Mouse (Mus musculus) lung, postnatal 4 days (tissue): ENCODE data around the gene Meioc.
A peak's percentile ranks its signal among the peaks of the same experiment; 100 is the strongest.

Source experiments
- DNase-seq, 2 experiments: peaks; one replicate each; pipeline ENCODE4 v3.0.0; 2021

Gene Meioc

GRCm38 (mm10) chr11:102663416-102663815, at the start of gene Meioc:
Gene Meioc, plus strand, starts transcription at chr11:102663716.
- DNase-seq = no peak

DNA sequence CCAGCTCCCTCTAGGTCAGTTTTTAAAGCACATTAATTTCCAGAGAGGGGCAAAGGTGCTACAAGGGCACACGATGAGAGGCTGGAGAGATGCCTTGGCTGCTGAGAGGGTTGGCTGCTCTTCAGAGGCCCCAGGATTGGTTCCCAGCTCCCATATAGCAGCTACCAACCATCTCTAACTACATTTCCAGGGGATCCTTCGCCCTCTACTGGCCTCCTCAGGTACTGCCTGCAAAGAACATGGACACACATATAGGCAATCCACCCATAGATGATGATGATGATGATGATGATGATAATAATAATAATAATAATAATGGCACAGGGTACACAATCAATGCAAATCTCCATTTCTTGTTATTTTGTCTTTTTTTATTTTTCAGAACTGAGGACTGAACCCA, 44.1 kb upstream of the Meioc start:
- DNase-seq = no peak

- DNase-seq = peak; percentile 68 to 84
Measured at GRCm38 (mm10) chr11:102623876-102624789, 39.4 kb upstream of the Meioc start.

DNA sequence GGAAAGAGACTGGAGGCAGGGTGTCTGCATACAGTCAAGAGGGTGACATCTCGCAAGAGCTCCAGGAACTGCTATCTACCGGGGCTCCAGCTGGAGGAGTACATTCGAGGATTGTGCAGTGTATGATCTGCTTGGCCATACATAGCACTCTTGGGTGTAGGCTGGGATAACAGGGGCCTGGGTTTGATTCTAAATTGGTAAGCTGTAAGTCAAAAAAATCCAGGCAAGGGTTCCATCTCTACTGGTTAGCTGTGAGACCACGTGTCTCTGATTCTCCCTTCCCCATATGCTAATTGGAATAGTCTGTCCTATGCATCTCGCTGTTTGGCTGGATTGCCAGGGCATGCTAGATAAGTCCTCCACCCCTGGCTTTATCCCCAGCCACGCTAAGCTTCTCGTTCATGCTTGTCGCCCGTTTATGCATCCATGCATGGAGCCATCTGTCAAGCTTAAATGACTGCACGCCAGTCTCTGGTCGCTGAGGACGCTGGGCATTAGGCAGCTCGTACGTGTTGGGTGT, 38.6 kb upstream of the Meioc start:
- no peak for DNase-seq

DNA sequence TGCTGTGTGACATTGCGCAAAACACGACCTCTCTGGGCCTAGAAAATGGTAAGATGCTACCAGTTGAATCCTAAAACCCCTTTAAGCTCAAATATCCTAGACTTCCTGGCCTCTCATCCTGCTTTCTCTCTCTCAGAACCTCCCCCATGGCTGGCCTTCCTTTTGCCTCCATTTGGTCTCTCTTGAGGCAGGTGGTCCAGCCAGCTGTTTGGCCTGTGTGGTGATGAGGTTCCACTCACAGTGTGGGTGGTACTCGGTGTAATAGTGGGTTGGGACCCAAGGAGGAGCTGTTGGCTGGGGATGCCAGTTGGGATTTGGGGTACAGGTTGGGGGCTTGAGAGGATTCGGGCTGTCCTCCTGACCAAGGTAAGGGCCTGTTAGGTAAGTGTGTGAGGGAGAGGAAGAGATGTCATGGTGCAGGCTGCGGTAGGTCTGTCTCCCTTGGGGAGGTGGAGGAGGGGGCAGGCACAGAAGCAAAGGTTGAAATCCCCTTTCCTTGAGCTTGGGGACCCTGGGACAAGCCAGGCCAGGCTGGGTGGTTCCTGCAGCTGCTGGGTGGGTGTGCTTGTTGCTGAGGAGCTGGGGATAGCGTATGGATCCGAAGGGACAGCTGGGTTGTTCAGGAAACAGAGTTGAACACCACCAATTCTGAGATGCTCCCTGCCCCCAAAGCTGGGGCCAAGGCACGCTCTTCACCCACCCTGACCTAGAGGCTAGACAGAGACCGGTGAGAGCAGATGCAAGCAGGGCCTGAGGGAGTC, 36.2 kb upstream of the Meioc start:
- no peak for DNase-seq

- DNase-seq = no peak
Measured at GRCm38 (mm10) chr11:102628529-102628928, 35.0 kb upstream of the Meioc start.

DNA sequence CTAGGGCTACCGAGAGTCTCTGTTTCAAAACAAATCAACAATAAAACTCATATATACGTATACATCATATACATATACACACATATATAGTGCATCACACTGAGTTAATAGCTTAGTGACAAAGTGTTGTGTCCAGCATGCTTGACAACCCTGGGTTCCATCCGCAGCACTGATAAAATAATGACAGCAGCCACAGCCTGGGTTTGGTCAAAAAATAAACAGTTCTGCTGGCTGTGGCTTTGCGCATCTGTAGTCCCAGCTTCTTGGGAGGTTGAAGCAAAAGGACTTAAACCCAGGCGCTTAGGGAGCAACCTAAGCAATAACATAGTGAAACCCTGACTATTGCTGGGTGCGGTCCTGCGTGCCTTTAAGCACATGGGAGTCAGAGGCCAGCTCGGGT, 34.1 kb upstream of the Meioc start:
- no peak for DNase-seq

DNA sequence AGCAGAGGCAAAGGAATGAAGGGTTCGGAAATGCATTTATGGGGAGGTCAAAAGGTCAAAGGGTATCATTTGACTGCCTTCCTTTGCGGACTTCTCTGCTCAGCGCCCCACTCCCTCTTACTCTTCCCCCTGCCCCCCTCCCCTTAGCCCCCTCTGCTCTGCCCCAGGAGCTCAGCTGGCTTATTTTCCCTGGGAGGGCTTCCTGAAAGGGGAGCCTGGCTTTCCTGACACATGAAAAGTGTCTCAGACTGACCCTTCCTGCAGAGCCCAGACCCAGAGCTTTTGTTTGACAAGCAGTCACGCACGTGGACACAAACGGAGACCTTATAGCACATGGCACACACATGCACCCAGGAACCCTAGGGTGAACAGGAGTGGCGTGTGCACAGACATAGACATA, 32.8 kb upstream of the Meioc start:
- no peak for DNase-seq

- no peak for DNase-seq
Measured at GRCm38 (mm10) chr11:102631203-102631602, 32.3 kb upstream of the Meioc start.

- no peak for DNase-seq
Measured at GRCm38 (mm10) chr11:102632725-102633124, 30.8 kb upstream of the Meioc start.

DNA sequence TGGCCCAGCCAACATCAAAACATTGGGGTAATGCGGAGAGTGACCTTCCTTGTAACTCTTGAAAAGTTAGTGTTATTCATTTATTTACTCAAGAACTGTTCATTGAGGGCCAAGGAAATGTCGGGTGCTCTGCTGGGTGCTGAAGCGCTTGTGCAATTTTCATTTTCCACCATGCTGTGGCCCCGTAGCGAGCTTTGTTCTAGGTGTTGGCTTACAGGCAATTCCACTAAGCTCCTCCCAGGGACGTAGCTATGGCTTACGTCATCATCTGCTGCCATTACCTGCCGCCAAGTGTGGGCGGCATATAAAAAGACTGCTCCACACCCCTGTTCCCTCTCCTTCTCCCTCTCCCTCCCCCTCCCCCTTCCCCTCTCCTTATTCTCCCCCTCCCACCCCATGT, 30.1 kb upstream of the Meioc start:
- peak in 1 of 2 experiments; percentile 45 for DNase-seq

DNA sequence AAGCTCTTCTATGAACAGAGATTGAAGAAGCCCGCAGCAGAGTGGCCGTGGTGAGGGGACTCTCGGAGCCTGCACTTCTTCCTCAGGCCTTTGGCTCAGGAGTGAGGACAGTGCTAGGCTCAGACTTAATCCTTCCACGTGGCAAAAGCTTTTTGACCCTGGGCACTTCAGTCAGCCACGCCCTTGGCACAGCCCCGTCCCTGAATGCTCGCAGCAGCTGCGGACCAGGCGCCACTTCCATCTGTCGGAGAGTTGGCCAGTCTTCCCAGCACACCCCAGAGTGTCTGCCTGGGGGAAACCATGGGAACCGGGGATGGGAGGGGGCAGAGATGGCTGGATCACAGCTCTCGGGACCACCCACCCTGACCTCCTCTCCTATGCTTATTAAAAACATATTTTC, 26.6 kb upstream of the Meioc start:
- DNase-seq = peak; percentile 34 to 74

DNA sequence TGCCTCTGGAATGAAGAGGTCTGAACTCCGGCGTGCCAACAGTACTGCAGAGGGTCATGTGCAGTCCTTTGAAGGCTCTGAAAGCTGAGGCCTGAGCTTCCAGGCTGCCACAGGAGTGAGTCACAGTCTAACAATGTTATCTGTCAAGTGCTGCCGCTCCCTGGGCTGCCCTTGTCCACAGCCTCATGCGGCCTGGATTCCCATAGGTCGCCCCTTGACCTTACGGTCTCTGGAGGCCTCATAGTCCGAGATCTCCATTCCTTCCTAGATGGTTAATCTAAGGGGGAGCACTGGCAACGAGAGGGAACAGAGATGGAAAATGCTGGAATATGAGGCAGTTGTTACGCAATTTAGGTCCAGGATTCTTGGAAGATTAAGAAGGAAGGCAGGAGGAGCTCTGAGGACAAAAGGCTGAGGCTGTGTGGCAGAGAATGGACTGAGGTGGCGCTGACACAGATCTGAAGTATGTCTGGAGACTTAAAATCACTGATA, 19.6 kb upstream of the Meioc start:
- peak; percentile 67 to 89 for DNase-seq

- DNase-seq = peak; percentile 27 to 62
Measured at GRCm38 (mm10) chr11:102646226-102646625, 17.3 kb upstream of the Meioc start.

GRCm38 (mm10) chr11:102647885-102648284, 15.6 kb upstream of the Meioc start:
- no peak for DNase-seq

GRCm38 (mm10) chr11:102651381-102651780, 12.1 kb upstream of the Meioc start:
- DNase-seq = peak; percentile 66 to 83

GRCm38 (mm10) chr11:102652844-102653243, 10.7 kb upstream of the Meioc start:
- DNase-seq = no peak

GRCm38 (mm10) chr11:102655888-102656287, 7.6 kb upstream of the Meioc start:
- DNase-seq = no peak

DNA sequence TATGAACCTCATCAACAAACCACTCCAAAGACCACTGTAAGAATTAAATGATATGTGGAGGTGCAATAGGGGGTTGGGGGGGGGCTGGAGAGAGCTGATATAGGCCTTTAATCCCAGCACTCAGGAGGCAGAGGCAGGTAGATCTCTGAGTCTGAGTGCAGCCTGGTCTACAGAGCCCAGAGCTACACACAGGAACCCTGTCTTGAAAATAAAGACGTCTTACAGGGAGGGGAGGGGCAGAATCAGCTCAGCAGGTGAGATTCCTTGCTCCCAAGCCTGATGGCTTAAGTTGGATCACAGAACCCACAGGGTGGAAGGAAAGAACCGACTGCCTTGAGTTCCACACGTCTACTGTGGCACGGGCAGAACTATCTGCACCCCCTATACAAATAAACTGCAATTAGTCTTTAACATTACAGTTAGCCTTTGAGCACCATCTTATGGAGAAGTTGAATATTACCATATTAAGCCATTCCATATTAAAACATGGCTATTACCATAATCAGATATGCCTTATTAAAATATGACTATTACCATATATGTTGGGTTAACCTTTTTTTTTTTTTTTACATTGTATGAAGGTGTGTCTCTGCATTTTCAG, 7.1 kb upstream of the Meioc start:
- DNase-seq = no peak

- no peak for DNase-seq
Measured at GRCm38 (mm10) chr11:102656931-102657330, 6.6 kb upstream of the Meioc start.

- no peak for DNase-seq
Measured at GRCm38 (mm10) chr11:102665151-102665550, 1.6 kb downstream of the Meioc start.

DNA sequence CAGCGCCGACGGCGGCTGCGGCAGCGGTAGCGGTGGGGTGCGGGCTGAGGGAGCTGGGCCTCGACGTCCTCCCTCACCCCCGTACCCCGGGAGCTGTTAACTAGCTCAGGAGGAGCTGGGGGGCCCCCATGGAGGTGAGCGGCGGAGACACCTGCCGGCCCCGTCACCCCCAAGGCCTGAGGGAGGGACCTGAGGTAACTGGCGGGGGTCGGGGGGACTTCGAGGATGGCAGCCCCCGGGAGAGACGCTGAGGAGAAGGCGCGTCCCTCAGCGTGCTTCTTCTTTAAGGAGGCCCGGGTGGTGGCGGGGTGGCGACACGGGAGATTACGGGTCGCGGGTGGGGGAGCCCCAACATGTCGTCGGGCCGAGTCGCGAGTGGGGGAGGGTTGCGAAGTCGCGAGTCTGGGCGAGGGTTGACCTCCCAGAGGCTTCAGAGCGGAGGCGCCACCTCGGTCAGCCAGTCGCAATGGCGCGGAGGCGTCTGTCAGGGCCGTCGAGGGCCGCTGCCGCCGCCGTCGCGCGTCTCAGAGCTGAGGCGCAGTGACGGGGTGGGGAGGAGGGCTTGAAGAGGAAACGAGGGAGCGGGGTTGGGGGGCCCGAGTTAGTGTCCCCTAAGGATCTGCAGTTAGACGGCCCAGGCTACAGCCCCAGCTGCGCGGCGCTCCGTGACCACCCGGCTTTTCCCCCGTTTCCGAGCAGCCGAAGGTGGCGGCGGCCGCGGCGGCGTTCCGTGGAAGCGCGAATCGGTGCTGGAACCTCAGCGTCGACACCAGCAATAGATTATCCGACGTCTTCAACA, 2.3 kb downstream of the Meioc start:
- DNase-seq = no peak
